Mouse (Mus musculus) liver (tissue): ENCODE data around the gene Hes6.

ENCODE experiments used
- DNase-seq: peaks from one replicate; pipeline ENCODE4 v3.0.0-alpha.2; 2020; ENCODE audit warnings: mixed read lengths

Gene Hes6

DNA sequence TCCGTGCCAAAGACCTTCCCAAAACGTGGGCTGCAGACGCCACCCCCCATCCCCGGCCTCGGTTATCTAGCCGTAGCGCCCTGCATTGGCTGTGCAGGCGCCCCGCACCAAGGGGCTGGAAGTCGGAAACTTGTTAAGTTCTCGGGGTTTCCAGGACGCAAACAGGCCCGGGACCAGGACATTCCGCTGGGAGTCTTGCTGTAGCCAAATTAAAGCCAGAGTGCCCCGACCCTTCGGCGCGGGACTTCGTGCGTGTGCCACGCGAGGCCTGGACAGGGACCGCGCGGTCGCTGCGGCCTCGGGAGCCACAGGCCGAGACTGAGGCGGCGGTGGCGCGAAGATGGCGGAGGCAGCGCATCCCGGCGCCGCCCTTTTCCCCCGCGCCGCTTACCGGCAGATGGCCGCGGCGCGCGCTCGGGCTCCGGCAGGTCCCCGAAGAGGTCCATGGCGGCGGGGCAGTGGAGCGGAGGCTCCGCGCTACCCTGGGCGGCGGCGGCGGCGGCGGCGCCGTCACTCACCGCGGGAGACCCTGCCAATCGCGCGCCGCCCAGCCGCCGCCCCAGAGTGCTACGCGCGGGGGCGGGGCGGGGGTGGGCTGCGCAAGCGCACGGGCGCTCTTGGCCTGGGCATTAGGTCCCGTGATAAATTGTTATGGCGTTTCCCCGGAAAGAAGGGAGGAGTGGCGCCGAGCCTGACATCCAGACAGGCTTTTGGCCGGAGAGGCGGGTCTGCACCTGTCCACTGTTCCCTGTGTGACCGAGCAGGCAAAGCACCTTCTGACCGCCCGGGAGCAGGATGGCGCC, 15.4 kb downstream of the Hes6 start, which contains the start of gene Ilkap:
Gene Ilkap (minus strand): TSS at position 556 of the 803 bp plus-strand sequence.
- DNase-seq: peak; percentile 92

DNA sequence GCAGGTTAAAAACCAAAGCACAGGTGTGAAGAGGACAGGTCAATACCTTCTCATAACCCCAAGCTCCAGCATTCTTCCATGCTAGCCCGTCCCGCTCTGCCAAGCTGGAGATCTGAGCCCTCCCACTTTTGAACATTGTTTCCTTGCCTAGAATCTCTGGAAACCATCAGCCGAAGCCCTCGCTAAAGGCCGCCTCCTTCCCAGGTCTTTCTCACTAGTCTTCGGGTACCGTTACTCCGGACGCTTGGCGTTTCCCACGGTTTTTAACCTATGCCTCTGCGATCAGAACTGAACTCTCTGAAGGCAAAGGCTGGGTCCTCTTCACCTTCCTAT, 15.9 kb downstream of the Hes6 start:
- peak; percentile 17 for DNase-seq

DNA sequence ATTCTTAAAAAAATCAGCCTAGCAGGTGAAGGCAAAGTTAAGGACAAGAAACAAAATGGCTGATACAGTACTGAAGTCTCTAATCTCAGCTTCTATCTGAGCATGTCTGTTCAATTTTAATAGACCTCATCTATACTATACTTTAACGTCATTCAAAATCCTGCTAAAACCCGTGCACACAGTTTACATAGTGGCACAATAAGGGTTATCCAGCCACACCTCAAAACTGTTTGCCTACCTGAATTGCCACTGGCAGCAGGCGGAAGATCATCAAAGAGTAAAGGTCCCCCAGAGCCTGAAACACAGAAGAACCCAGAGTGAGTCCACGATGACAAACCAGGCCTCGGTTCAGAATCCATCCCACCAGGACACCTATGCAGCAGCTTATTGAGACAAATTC, 23.5 kb downstream of the Hes6 start:
- no peak for DNase-seq

DNA sequence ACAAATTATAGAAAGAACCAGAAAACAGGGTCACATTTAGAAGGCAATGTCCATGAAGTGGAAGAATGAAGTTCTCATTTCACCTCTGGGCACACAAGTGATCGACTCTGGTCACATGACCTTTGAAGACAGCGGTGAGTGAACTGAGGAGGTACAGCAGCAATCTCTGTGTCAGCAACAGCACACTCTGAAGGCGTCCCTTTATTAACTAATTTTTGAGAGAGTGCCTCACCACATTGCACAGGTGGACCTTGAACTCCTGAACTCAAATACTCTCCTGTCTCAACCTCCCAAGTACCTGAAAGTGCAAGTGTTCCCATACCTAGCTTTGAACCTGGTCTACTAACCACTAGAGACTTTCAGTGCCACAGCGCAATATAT, 32.8 kb downstream of the Hes6 start:
- no peak for DNase-seq

DNA sequence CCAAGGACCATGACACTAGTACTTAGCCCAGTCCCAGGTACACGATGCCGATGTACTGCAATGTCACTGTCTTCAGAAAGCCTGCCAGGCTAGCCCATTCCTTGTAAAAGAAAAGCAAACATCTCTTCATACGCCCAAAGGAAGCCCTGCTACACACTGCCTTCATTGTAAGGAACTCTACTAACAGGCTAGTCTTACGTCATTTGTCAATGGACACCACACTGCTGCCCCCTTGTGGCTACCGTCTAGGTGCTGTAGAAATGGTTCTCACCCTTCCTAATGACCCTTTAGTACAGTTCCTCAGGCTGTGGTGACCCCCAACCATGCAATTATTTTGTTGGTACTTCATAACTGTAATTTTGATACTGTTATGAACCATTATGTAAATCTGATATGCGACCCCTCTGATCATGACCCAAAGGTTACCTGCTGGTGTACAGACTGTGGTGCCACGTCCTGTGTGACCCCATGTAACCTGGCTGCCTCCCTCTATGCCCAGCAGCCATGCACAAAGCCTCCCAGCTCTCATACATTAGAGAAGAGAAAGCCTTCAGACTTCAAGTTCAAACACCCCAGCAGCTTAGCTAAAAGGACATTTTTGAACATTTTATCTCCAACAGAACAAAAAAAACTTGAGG, 33.3 kb downstream of the Hes6 start:
- peak; percentile 85 for DNase-seq

DNA sequence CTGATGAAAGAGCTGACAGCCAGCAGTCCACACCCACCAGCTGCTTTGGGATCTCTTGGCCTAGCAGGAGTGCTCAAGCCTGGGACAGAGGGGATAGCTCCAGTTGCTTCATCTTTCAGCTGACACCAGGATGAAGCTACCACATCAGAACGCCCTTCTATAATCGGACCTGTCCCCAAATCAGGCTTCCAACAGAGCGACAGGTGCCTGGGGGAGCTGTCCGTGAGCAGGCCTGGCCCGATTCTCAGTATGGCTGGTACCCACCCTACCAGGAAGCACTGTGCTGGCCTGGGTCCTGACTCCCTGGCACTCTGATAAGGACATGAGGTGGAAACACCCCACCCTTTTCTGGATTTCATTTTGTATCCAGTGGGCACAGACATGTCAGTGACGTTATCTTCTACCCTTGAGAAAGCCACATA, 40.4 kb downstream of the Hes6 start:
- peak; percentile 80 for DNase-seq

DNA sequence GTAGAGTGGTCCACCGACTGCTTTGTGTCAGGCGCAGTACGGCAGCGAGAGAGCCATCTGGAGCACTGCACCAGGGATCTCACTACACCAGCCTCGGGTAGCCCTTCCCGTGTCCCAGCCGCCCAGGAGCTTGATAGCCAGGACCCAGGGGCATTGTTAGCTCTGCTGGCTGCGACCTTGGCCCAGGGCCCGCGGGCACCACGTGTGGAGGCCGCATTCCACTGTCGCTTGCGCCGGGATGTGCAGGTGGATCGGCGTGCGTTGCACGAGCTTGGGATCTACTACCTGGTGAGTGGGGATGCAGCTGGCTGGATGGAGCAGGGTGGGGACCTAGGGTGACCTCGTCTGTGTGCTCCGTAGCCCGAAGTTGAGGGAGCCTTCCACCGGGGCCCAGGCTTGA, 43.8 kb downstream of the Hes6 start:
- DNase-seq: no peak

DNA sequence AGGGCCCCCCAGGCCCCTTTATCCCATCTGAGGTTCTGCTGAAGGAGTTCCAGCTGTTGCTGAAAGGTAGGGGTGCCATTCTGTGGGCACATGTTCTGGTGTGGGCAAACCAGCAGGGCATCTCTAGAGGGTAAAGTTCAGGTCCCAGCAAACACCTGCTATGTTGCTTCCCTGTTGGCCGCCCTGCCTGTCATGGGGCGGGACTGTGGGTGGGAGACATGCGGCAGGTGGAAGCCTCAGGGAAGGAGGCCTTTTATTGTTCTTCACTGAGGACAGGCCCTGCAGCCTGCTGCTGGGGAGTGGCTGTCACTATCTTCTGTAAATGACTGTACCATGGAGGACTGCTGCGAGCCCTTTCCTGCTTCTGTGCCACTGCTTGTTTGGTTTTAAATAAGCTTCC, 44.4 kb downstream of the Hes6 start:
- no peak for DNase-seq

DNA sequence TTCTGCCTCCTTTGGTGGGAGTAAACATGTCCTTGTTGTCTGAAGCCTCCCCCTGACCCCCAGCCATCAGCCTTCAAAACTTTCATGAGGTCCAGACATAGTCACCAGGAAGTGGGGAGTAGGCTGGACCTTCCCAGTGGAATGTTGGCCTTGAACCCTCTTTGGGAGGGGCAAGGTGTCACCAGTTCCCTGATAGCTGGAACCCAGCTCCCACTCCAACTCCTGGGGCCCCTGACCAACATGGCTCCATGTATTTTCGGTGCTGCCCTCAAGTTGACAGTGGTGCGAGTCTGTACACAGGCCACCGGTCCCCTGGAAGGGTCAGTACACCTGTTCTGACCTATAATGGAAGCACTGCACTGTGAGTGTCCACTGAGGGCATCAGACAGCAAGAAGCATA, 46.5 kb downstream of the Hes6 start:
- no peak for DNase-seq

DNA sequence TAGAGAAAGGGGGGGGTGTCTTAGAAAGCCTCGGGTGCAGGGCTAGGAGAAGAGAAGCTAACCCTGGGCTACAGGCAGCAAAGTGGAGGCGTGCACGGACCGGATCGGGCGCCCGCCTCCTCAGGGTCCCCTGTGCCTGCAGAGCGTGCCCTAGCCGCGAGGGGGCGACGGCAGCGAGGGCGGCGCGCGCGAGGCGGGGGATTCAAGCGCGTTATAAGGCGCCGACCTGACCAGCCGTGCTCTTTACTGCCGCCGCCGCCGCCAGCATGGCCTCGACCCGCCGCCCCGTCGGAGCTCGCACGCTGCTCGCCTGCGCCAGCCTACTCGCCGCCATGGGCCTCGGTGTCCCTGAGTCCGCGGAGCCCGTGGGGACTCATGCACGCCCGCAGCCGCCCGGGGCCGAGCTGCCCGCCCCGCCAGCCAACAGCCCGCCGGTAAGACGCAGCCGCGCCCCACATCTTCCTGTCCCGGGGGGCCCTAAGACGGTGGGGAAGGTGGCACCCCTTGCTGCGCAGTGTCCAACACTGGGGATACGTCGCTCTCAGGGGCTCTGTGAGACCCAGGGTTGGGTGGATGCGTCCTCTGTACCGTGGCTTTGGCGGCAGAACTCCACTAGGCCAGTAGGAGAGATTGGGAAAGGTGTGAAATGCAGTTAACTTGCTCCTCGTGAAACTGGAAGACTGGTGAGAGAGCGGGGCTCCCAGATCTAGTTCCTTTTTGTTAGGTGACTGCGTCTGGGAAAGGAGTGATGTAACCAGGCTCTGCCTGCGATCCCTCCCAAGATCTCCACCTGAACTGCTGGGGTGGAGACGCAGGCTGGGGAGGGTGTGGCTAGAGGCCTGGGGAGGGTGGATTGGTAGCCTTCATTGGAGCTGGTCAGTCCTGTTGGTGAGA, 47.4 kb downstream of the Hes6 start, which contains the start of gene Erfe:
Gene Erfe (plus strand): TSS at position 216 of the 894 bp plus-strand sequence.
- peak; percentile 88 for DNase-seq

DNA sequence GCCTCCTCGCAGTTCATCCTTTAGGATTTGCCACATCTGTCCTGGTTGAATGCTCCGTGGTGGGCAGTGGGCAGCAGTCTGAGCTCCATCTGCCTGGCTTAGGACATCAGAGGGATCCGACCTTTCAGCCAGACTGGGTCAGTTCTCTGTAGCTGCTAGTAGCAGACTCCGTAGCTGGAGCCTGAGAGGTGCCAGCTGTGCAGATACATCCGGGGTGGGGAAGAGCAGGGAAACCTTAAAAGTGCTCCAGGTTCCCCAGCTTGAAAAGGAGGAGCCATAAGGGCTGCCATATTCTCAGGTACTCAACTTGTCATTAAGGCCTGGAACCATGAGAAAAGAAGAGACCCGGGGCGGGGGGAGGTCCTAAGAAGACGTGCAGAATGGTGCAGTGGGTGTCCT, 48.0 kb downstream of the Hes6 start:
- no peak for DNase-seq

DNA sequence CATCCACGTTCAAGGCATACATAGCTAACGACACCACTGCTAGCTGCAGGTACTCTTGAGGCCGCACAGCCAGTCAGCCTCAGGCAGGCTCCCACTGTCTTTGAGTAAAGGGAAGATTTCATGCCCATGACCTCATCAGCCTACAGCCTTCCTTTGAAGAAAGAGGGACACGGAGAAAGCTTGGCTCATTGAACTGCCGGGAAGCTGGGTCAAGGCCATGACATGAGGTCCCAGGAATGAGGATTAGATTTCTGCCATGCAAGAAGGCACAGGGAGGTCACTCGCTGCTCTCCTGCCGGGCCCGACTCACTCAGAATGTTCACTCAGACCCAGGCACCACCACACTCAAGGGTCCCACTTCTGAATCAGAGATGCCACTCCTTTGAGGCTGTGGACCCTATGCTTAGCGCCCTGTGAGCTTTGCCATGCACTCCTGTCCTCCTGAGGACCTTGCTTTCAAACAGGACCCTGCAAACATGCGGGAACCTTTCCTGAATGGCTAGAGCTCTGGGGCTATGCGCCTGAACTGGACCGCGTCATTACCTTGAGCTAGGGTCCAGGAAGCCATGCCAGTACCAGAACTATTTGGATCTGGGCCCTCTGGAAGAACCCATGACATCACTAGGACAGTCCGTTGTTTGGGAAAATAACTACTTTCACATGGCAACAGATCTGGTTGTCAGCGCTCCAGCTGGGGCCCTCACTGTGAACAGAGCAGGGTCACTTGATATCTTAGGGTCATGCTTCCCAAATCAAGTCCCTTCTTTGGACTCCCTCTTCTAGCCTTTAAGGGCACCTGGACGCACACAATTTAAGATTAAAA, 48.8 kb downstream of the Hes6 start:
- DNase-seq: no peak

DNA sequence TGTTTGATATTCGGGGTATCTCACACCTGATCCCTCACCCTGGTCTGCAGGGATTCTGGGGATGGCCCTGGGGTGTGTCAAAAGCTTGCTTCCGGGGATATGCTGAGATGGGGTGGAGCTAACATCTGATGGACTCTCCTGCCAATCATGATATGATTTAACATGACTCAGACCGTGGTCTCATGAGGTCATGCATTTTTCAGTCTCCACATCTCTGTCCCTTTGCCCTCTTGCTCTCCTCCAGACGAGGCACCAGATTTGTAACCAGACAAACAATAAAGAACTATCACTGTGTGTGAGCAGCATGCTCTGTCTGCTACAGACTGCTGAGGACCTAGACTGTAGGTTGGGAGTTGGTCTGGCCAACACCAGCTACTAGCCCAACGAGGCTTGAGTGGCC, 51.7 kb downstream of the Hes6 start:
- DNase-seq: no peak
